Mouse (Mus musculus): Measurements from ENCODE around the gene Fry. TPM values are rescaled to one million over a fixed set of nuclear protein-coding genes. Genes with fewer than 3 reads are reported as not detected.

The Fry gene
- polyA plus RNA-seq, 1 experiment from 2014 or later: 15.2 TPM

DNA sequence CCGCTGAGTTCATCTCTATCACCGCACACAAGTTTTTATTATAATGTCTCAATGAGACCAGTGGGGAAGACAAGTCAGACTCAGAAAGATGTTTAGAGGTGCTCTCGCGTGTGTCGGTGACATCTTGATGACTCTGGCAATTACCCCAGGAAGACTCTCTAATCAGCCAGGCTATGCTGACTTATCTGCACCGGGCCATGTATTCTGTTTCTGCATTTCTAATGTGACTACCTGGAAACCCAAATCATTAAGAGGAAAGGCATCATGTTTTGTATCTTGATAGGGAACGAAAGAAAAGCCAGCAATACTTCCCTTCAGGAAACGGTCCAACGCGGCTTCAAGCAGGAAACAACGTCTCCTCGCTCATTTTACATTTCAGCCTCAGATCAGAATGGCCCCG lies 17.1 kb downstream of the Fry start:
- no peaks in the 10 kb centered on the region for H3K9me3 ChIP-seq (ENCODE audit: control insufficient read depth, low read depth, low read length)
- H3K36me3 ChIP-seq (ENCODE audit: control insufficient read depth, insufficient read depth, low read length): no peaks in the 10 kb centered on the region
- H3K27ac ChIP-seq (ENCODE audit: low read length): no peak overlapping the region
- no peaks in the 10 kb centered on the region for H3K4me1 ChIP-seq (ENCODE audit: control insufficient read depth, insufficient read depth, low read length)
- H3K4me2 ChIP-seq (replicated peaks; ENCODE audit: low read depth, low read length): no peak overlapping the region
- H3K27me3 ChIP-seq (ENCODE audit: control insufficient read depth, insufficient read depth, low read length): no peaks in the 10 kb centered on the region
- H3K4me3 ChIP-seq (ENCODE audit: low read depth, low read length): no peak overlapping the region
- WGBS: 86% methylated on average over 13 of the region's 13 CpGs
- no peak overlapping the region for H3K9ac ChIP-seq (replicated peaks; ENCODE audit: low read depth, low read length)
- no peak for ATAC-seq (ENCODE audit: insufficient number of reproducible peaks, insufficient read depth, low FRiP score, low read depth)

DNA sequence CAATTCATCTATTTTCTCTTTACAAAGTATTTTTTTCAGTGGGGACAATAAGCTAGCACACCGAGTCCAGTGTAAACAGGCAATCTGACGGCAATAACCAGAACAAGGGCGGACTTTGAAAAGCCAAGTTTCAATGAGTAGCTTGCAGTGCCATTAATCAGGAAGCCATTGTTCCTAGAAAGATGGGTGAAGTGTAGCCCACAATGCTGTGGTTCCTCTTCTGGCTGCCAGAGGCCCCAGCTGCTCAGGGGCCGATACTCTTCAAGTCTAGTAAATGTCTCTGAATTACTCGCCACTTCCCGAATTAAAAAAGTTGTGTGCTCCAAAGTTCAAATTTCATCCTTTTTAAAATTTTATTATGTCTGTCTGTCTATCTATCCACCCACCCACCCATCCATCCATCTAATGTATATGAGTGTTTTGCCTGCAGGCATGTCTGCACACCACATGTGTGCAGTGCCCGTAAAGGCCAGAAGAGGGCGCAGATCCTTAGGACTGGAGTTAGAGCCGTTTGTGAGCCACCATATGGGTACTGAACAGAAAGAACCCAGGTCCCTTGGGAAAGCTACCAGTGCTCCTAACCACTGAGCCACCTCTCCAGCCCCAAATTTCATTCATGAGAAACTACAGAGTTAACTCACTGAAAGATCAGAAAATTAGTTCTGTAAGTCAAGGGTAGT lies 19.5 kb downstream of the Fry start:
- H3K36me3 ChIP-seq (ENCODE audit: control insufficient read depth, insufficient read depth, low read length): no peaks in the 10 kb centered on the region
- 67% methylated on average over 9 of the region's 9 CpGs for WGBS
- no peaks in the 10 kb centered on the region for H3K27me3 ChIP-seq (ENCODE audit: control insufficient read depth, insufficient read depth, low read length)
- H3K9me3 ChIP-seq (ENCODE audit: control insufficient read depth, low read depth, low read length): no peaks in the 10 kb centered on the region
- no peak for ATAC-seq (ENCODE audit: insufficient number of reproducible peaks, insufficient read depth, low FRiP score, low read depth)
- no peak overlapping the region for H3K4me3 ChIP-seq (ENCODE audit: low read depth, low read length)
- H3K4me1 ChIP-seq (ENCODE audit: control insufficient read depth, insufficient read depth, low read length): no peaks in the 10 kb centered on the region
- no peak overlapping the region for H3K4me2 ChIP-seq (replicated peaks; ENCODE audit: low read depth, low read length)
- H3K27ac ChIP-seq (ENCODE audit: low read length): no peak overlapping the region
- no peak overlapping the region for H3K9ac ChIP-seq (replicated peaks; ENCODE audit: low read depth, low read length)

DNA sequence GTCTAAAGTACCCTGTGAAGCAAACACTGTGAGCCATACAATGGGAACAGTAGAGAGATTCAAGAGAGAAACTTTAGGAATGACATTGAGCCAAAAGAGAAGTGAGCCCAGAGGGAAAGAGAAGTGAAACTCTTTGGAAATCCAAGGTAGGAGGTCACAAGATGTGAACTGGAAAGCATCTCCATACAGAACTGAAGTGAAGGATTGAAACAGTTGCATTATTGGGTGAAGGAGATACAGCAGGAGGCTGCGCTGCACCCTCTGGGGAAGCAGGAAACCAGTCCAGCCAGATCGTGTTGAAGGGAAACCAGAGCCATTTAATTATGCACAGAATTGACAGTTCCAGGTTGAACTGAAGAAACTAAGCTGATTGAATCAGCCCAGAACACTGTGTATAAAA lies 22.1 kb downstream of the Fry start:
- no peaks in the 10 kb centered on the region for H3K27me3 ChIP-seq (ENCODE audit: control insufficient read depth, insufficient read depth, low read length)
- H3K4me2 ChIP-seq (replicated peaks; ENCODE audit: low read depth, low read length): no peak overlapping the region
- H3K4me1 ChIP-seq (ENCODE audit: control insufficient read depth, insufficient read depth, low read length): no peaks in the 10 kb centered on the region
- ATAC-seq (ENCODE audit: insufficient number of reproducible peaks, insufficient read depth, low FRiP score, low read depth): no peak
- 60% methylated on average over 2 of the region's 2 CpGs for whole genome bisulfite sequencing
- no peak overlapping the region for H3K27ac ChIP-seq (ENCODE audit: low read length)
- H3K9ac ChIP-seq (replicated peaks; ENCODE audit: low read depth, low read length): no peak overlapping the region
- no peaks in the 10 kb centered on the region for H3K36me3 ChIP-seq (ENCODE audit: control insufficient read depth, insufficient read depth, low read length)
- no peak overlapping the region for H3K4me3 ChIP-seq (ENCODE audit: low read depth, low read length)
- no peaks in the 10 kb centered on the region for H3K9me3 ChIP-seq (ENCODE audit: control insufficient read depth, low read depth, low read length)

DNA sequence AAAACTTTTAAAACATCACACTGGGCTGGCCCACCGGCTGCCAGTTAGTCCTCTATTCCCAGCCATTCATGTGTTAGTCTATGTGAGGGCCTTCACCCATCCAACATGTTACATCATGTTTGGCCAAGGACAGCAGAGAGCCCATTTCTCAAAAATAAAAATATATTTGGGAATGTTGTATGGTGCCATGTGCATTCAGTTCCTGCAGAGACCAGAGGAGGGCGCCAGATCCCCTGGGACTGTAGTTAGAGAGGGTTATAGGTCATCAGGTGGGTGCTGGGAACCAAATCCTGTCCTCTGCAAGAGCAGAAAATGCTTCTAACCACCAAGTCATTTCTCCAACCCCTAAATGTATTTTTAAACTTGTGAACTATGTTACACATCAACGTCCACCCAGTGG lies 27.5 kb downstream of the Fry start:
- Histone ChIP-seq H3K4me3 (ENCODE audit: low read depth, low read length) (no peak overlapping the region), H3K9ac (replicated peaks; ENCODE audit: low read depth, low read length) (no peak overlapping the region), H3K36me3 (ENCODE audit: control insufficient read depth, insufficient read depth, low read length) (no peaks in the 10 kb centered on the region), H3K4me1 (ENCODE audit: control insufficient read depth, insufficient read depth, low read length) (no peaks in the 10 kb centered on the region), H3K27me3 (ENCODE audit: control insufficient read depth, insufficient read depth, low read length) (no peaks in the 10 kb centered on the region), H3K27ac (ENCODE audit: low read length) (no peak overlapping the region), H3K9me3 (ENCODE audit: control insufficient read depth, low read depth, low read length) (no peaks in the 10 kb centered on the region), H3K4me2 (replicated peaks; ENCODE audit: low read depth, low read length) (no peak overlapping the region)
- no peak for ATAC-seq (ENCODE audit: insufficient number of reproducible peaks, insufficient read depth, low FRiP score, low read depth)
- WGBS: 86% methylated on average over 3 of the region's 3 CpGs

DNA sequence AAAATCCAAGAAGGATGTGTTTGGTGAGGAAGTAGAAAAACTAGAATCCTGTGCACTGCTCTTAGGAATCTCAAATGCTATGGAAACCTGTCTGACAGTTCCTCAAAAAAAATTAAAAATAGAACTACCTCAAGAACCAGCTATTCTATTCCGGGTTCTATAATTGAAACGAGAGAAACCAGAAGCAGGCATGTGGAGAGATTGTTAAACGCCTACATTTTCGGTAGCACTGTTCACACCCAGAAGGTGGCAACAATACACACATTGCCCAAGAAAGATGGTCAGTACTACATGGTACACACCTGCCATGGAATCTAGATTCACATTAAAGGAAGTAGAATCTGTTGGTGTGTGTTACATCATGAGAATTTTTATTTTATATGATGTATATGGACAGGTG lies 28.2 kb downstream of the Fry start:
- ATAC-seq (ENCODE audit: insufficient number of reproducible peaks, insufficient read depth, low FRiP score, low read depth): no peak
- no peak overlapping the region for H3K9ac ChIP-seq (replicated peaks; ENCODE audit: low read depth, low read length)
- H3K27me3 ChIP-seq (ENCODE audit: control insufficient read depth, insufficient read depth, low read length): no peaks in the 10 kb centered on the region
- WGBS: 91% methylated on average over 4 of the region's 4 CpGs
- H3K4me1 ChIP-seq (ENCODE audit: control insufficient read depth, insufficient read depth, low read length): no peaks in the 10 kb centered on the region
- H3K4me2 ChIP-seq (replicated peaks; ENCODE audit: low read depth, low read length): no peak overlapping the region
- H3K9me3 ChIP-seq (ENCODE audit: control insufficient read depth, low read depth, low read length): no peaks in the 10 kb centered on the region
- H3K27ac ChIP-seq (ENCODE audit: low read length): no peak overlapping the region
- H3K4me3 ChIP-seq (ENCODE audit: low read depth, low read length): no peak overlapping the region
- no peaks in the 10 kb centered on the region for H3K36me3 ChIP-seq (ENCODE audit: control insufficient read depth, insufficient read depth, low read length)

DNA sequence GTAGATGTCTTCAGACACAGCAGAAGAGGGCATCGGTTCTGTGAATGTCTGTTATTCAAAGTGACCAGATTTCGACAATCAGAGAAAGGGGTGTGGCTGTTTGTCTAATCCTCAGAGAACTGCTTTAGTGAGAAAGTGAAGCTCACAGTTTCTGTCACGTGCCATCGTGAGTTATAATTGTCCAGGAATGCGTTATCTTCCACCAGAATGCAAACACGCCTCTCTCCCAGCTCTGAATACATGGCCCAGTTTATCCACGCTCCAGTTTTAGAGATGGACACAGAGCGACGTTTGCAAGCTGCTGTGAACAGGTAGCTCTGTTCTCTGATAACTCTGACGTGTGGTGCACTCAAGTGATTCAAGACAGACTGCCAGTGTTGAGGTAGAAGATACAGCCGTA lies 31.3 kb downstream of the Fry start:
- 51% methylated on average over 11 of the region's 11 CpGs for WGBS

DNA sequence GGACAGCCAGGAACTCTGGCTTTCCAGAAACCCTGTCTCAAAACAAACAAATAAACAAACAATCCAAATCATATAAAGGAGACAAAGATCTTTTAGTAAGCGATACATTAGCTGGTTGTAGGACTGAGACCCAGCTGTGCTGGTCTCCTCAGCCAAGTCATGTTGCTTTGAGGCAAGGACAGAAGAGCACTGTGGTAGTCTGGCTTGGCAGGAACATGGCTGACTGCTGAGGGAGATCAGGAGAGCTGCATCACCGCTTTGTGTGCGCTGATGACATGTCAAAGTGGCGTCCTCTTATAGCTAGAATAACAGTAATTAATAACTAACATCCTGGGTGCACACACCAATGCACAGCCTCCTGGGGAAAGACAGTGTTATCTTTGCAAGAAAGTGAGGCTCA lies 32.5 kb downstream of the Fry start:
- Histone ChIP-seq H3K9ac (replicated peaks; ENCODE audit: low read depth, low read length) (no peak overlapping the region), H3K4me3 (ENCODE audit: low read depth, low read length) (no peak overlapping the region), H3K27me3 (ENCODE audit: control insufficient read depth, insufficient read depth, low read length) (no peaks in the 10 kb centered on the region), H3K36me3 (ENCODE audit: control insufficient read depth, insufficient read depth, low read length) (no peaks in the 10 kb centered on the region), H3K4me2 (replicated peaks; ENCODE audit: low read depth, low read length) (no peak overlapping the region), H3K9me3 (ENCODE audit: control insufficient read depth, low read depth, low read length) (no peaks in the 10 kb centered on the region), H3K27ac (ENCODE audit: low read length) (no peak overlapping the region), H3K4me1 (ENCODE audit: control insufficient read depth, insufficient read depth, low read length) (no peaks in the 10 kb centered on the region)
- WGBS: 92% methylated on average over 4 of the region's 4 CpGs
- no peak for ATAC-seq (ENCODE audit: insufficient number of reproducible peaks, insufficient read depth, low FRiP score, low read depth)

More for the DNA sequence above, 31.3 kb downstream of the Fry start:
- H3K36me3 ChIP-seq (ENCODE audit: control insufficient read depth, insufficient read depth, low read length): no peaks in the 10 kb centered on the region
- H3K4me2 ChIP-seq (replicated peaks; ENCODE audit: low read depth, low read length): no peak overlapping the region
- H3K4me1 ChIP-seq (ENCODE audit: control insufficient read depth, insufficient read depth, low read length): no peaks in the 10 kb centered on the region
- ATAC-seq (ENCODE audit: insufficient number of reproducible peaks, insufficient read depth, low FRiP score, low read depth): no peak
- H3K27me3 ChIP-seq (ENCODE audit: control insufficient read depth, insufficient read depth, low read length): no peaks in the 10 kb centered on the region
- H3K9me3 ChIP-seq (ENCODE audit: control insufficient read depth, low read depth, low read length): no peaks in the 10 kb centered on the region
- no peak overlapping the region for H3K4me3 ChIP-seq (ENCODE audit: low read depth, low read length)
- no peak overlapping the region for H3K9ac ChIP-seq (replicated peaks; ENCODE audit: low read depth, low read length)
- no peak overlapping the region for H3K27ac ChIP-seq (ENCODE audit: low read length)

DNA sequence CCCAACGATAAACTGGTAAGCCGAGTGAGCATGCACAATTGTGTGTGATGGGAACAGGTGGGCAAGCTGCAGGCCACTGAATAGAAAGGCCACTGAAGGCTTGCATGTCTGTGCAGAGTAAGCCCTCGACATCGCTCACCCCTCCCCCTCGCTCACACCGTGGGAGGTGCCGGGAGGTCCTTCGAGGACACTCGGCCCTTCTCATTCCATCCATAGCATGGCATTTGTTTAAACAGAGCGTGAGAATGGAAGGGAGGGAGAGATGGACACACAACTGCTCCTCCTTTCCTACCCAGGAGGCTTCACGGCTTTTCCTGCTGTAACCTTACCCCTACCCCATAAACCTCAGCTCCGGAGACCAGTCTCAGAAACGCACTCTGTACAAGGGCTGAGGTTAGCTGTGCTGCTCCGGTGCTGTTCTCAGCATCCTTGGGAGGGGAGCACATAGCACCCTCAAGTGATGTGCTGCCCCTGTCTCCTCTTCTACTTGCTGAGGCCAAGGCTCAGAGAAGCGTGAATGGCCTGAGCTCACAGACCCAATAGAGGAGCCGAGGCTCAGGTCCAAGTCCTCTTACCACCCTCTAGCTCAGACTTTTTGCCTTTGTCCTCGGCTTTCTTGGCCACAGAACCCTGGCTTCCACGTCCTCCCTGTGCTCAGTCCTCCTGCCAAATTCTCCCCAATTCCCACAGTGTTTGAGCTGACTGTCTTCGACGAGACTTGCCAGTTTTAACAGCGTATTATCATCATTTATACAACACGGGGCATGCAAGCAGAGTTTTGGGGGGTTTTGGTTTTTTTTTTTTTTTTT lies 33.8 kb downstream of the Fry start:
- H3K36me3 ChIP-seq (ENCODE audit: control insufficient read depth, insufficient read depth, low read length): no peaks in the 10 kb centered on the region
- no peaks in the 10 kb centered on the region for H3K9me3 ChIP-seq (ENCODE audit: control insufficient read depth, low read depth, low read length)
- 49% methylated on average over 22 of the region's 22 CpGs for WGBS
- H3K4me2 ChIP-seq (replicated peaks; ENCODE audit: low read depth, low read length): no peak overlapping the region; the same call in 1 of the 2 replicates
- no peaks in the 10 kb centered on the region for H3K27me3 ChIP-seq (ENCODE audit: control insufficient read depth, insufficient read depth, low read length)
- no peak for ATAC-seq (ENCODE audit: insufficient number of reproducible peaks, insufficient read depth, low FRiP score, low read depth)
- no peaks in the 10 kb centered on the region for H3K4me1 ChIP-seq (ENCODE audit: control insufficient read depth, insufficient read depth, low read length)
- no peak overlapping the region for H3K27ac ChIP-seq (ENCODE audit: low read length)
- no peak overlapping the region for H3K4me3 ChIP-seq (ENCODE audit: low read depth, low read length)
- H3K9ac ChIP-seq (replicated peaks; ENCODE audit: low read depth, low read length): no peak overlapping the region

Measured in stomach, embryonic 14.5 days (tissue).